Mouse (Mus musculus): ENCODE results near the gene Ush2a.

Ush2a gene

GRCm38 (mm10) chr1:188910656-188911055 is 648.8 kb downstream of the Ush2a start:
- no peak for DNase-seq

- DNase-seq = no peak
Observed at GRCm38 (mm10) chr1:188919946-188920345, 658.1 kb downstream of the Ush2a start.

- no peak for DNase-seq
Observed at GRCm38 (mm10) chr1:188937246-188937780, 675.5 kb downstream of the Ush2a start.

GRCm38 (mm10) chr1:188945326-188945725 is 683.5 kb downstream of the Ush2a start:
- DNase-seq = peak; percentile 18

GRCm38 (mm10) chr1:188946849-188947248 is 685.0 kb downstream of the Ush2a start:
- DNase-seq = no peak

GRCm38 (mm10) chr1:188947794-188948193 is 686.0 kb downstream of the Ush2a start:
- DNase-seq = no peak

- DNase-seq = no peak
Observed at GRCm38 (mm10) chr1:188948276-188948675, 686.5 kb downstream of the Ush2a start.

GRCm38 (mm10) chr1:188951091-188951490 is 689.3 kb downstream of the Ush2a start:
- DNase-seq = no peak

GRCm38 (mm10) chr1:188952501-188952900 is 690.7 kb downstream of the Ush2a start:
- no peak for DNase-seq

- DNase-seq = no peak
Observed at GRCm38 (mm10) chr1:188973078-188973477, 711.3 kb downstream of the Ush2a start.

- DNase-seq = no peak
Observed at GRCm38 (mm10) chr1:188973926-188974325, 712.1 kb downstream of the Ush2a start.

- peak; percentile 75 for DNase-seq
Observed at GRCm38 (mm10) chr1:188980050-188980449, 718.2 kb downstream of the Ush2a start.

- DNase-seq = peak; percentile 69
Observed at GRCm38 (mm10) chr1:188993218-188993617, 731.4 kb downstream of the Ush2a start.

GRCm38 (mm10) chr1:188997921-188998320 is 736.1 kb downstream of the Ush2a start:
- DNase-seq = no peak

GRCm38 (mm10) chr1:188999981-189000380 is 738.2 kb downstream of the Ush2a start:
- DNase-seq = no peak

GRCm38 (mm10) chr1:189001815-189002214 is 740.0 kb downstream of the Ush2a start:
- DNase-seq = no peak

- DNase-seq = no peak
Observed at GRCm38 (mm10) chr1:189004774-189005173, 743.0 kb downstream of the Ush2a start.

- DNase-seq = no peak
Observed at GRCm38 (mm10) chr1:189006267-189006666, 744.4 kb downstream of the Ush2a start.

GRCm38 (mm10) chr1:189006826-189007225 is 745.0 kb downstream of the Ush2a start:
- peak; percentile 5 for DNase-seq

- DNase-seq = peak; percentile 97
Observed at GRCm38 (mm10) chr1:189007239-189007979, 745.6 kb downstream of the Ush2a start, which contains the start of gene Kctd3. Gene Kctd3 (minus strand): TSS chr1:189007841.

GRCm38 (mm10) chr1:189007980-189008324 is 746.1 kb downstream of the Ush2a start:
- DNase-seq = no peak

GRCm38 (mm10) chr1:189010671-189011070 is 748.8 kb downstream of the Ush2a start:
- no peak for DNase-seq

GRCm38 (mm10) chr1:189012846-189013586 is 751.2 kb downstream of the Ush2a start:
- DNase-seq = peak; percentile 47

- DNase-seq = peak; percentile 27
Observed at GRCm38 (mm10) chr1:189013587-189013921, 751.7 kb downstream of the Ush2a start.
